Mouse (Mus musculus) forebrain, embryonic 15.5 days (tissue): ENCODE measurements at regions not wholly inside any gene's neighbourhood (a gene's known extent, or its start where the extent isn't known, plus 50 kb on each side); places are given as distances from the start of the nearest gene placed in this dataset.

Experiments used
- ATAC-seq: fragments of 200-750 bp; cut with Nextera tagmentation; replicated peaks from 2 replicates; pipeline ENCODE4 v1.8.0; 2017; ENCODE audit warnings: mild to moderate bottlenecking, moderate TSS enrichment, moderate library complexity
- H3K27ac ChIP-seq: fragments of 300-500 bp; sonication (generic); replicated peaks from 2 replicates; pipeline ENCODE4 v1.5.1; 2015; ENCODE audit warnings: mild to moderate bottlenecking, inconsistent platforms
- H3K27me3 ChIP-seq: fragments of 300-500 bp; sonication (generic); 2 replicates; pipeline ENCODE4 v1.6.1; 2015; ENCODE audit warnings: inconsistent platforms
- H3K36me3 ChIP-seq: fragments of 300-500 bp; sonication (generic); 2 replicates; pipeline ENCODE4 v1.6.1; 2015; ENCODE audit warnings: mild to moderate bottlenecking, inconsistent platforms
- H3K4me1 ChIP-seq: fragments of 300-500 bp; sonication (generic); 2 replicates; pipeline ENCODE4 v1.6.1; 2015; ENCODE audit warnings: inconsistent platforms
- H3K4me2 ChIP-seq: fragments of 300-500 bp; sonication (generic); replicated peaks from 2 replicates; pipeline ENCODE4 v1.6.1; 2015; ENCODE audit warnings: mild to moderate bottlenecking, inconsistent platforms
- H3K4me3 ChIP-seq: fragments of 300-500 bp; sonication (generic); 2 replicates; pipeline ENCODE4 v1.5.1; 2015; ENCODE audit warnings: mild to moderate bottlenecking, inconsistent platforms
- H3K9ac ChIP-seq: fragments of 300-500 bp; sonication (generic); replicated peaks from 2 replicates; pipeline ENCODE4 v1.6.1; 2015; ENCODE audit warnings: mild to moderate bottlenecking, inconsistent platforms
- H3K9me3 ChIP-seq: fragments of 300-500 bp; sonication (generic); 2 replicates; pipeline ENCODE4 v1.6.1; 2016; ENCODE audit warnings: inconsistent platforms
- WGBS: fragments of 180-500 bp; shearing (Covaris S2); methylation state at CpG from one replicate; pipeline ENCODE4 v1.1.7; 2015; ENCODE audit warnings: mixed read lengths; 5-methylcytosine and 5-hydroxymethylcytosine counted together

DNA sequence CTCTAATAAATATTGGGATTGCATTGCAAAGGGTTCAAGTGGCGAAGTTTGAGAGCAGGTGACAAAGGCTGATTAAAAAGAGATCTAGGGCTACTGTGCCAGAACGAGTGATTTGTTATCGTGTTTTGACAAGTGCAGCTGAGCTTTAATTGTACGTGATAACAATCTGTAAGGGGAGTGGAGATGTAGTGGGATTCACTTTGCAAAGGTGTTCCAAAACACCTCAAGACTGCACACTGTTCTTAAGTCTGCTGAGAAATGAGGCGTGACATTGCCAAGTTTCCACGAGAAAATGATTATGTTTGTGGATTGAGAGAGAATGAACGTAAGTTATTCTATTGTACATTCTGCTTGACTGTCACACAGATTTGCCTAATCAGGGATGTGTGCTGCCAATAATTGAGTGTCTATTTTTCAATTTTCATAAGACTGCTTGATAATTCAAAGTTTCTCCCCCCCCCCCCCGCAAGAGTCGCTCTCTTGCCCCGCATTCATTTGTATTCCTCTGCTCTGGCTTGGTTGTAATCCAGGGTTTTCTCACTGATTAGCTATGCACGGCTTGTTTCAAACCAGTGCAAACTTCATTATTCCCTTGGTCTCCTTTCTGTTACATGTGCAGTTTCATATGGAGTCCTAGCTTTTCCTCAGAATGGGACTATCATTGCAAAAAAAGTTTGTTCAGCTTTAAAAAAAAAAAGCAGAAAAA lies 385.7 kb downstream of the Olfm4 start:
- ATAC-seq = peak; percentile 70
- no peaks in the 10 kb centered on the region for H3K27me3 ChIP-seq
- peaks cover 9% of the 10 kb centered on the region; the same call in 1 of the 2 replicates for H3K4me1 ChIP-seq
- H3K36me3 ChIP-seq = no peaks in the 10 kb centered on the region
- H3K27ac ChIP-seq = no peak overlapping the region
- 18% methylated on average over 11 of the region's 11 CpGs for WGBS
- H3K9me3 ChIP-seq = no peaks in the 10 kb centered on the region
- H3K4me2 ChIP-seq = 0 out of 2 replicates have a peak overlapping the region, but pooled peaks have one; percentile 4
- no peak overlapping the region for H3K9ac ChIP-seq
- no peak overlapping the region for H3K4me3 ChIP-seq

DNA sequence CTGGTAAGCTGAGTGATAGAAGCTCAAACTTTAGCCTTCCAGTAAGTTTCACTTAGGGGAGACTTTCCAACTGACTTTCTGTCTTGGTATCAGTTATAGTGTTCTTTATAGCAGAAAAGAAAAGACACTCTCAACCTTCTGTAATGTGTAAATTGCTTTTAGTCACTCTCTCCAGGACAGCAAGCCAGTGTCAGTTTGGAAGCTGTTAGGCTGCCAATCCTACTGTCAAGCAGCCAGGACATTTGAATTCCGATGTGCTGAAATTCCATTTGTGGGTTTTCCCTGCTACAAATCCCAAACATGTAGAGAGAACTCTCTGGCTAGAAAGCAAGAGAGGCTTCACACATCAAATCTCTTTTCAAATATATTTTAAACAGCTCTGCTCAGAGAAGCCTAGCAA lies 390.4 kb downstream of the Olfm4 start:
- Histone ChIP-seq H3K4me3 (no peak overlapping the region), H3K27ac (no peak overlapping the region), H3K27me3 (no peaks in the 10 kb centered on the region), H3K9me3 (no peaks in the 10 kb centered on the region), H3K4me1 (peaks cover 9% of the 10 kb centered on the region; the same call in 1 of the 2 replicates), H3K36me3 (no peaks in the 10 kb centered on the region), H3K4me2 (no peak overlapping the region), H3K9ac (no peak overlapping the region)
- no peak for ATAC-seq
- 60% methylated on average over 1 of the region's 1 CpGs for WGBS

DNA sequence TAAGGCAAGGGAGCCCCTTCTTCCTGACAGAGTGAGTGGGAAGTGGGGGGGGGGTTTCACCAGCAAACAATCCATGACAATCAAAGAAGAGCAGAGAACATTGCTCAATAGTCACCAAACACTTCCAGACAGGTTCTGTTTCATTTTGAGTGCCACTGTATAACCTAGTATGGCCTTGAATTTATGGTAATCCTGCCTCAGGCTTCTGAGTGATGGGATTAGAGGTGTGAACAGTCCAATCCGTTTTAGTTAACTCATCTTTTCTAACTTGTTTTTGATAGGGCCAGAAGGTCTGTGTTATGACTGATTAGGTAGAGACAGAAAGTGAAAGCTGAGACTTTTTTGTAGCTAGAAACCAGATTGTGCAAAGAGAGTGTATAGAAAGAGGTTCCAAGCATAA lies 393.2 kb downstream of the Olfm4 start:
- no peak overlapping the region for H3K9ac ChIP-seq
- no peaks in the 10 kb centered on the region for H3K36me3 ChIP-seq
- no peaks in the 10 kb centered on the region for H3K27me3 ChIP-seq
- no peak overlapping the region for H3K4me3 ChIP-seq
- no peaks in the 10 kb centered on the region for H3K4me1 ChIP-seq
- H3K27ac ChIP-seq = no peak overlapping the region
- no peak for ATAC-seq
- H3K4me2 ChIP-seq = no peak overlapping the region
- H3K9me3 ChIP-seq = no peaks in the 10 kb centered on the region
- WGBS = 43% methylated on average over 1 of the region's 1 CpGs

DNA sequence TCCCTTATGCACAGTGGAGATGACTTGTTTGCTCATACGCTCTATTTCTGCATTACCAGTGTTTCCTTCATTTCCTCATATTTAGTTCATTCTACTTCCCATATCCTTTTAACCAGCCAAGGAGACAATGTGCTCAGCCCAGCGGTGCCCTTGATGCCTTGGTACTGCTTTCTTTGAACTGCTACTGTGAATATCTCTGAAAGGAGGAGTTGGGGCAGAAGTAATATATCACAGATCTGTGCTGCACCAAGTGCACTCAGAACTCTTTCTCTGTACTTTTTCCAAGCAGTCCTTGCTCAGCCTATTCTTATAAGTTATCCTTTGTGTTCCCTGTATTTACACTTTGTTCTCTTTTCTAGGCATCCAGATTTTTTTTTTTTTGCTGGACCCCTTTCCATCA lies 407.5 kb downstream of the Olfm4 start:
- Histone ChIP-seq H3K4me3 (no peak overlapping the region), H3K36me3 (no peaks in the 10 kb centered on the region), H3K27me3 (no peaks in the 10 kb centered on the region), H3K9me3 (no peaks in the 10 kb centered on the region), H3K4me2 (no peak overlapping the region), H3K4me1 (no peaks in the 10 kb centered on the region), H3K9ac (no peak overlapping the region), H3K27ac (no peak overlapping the region)
- ATAC-seq = no peak
- 24% methylated on average over 2 of the region's 2 CpGs for WGBS

DNA sequence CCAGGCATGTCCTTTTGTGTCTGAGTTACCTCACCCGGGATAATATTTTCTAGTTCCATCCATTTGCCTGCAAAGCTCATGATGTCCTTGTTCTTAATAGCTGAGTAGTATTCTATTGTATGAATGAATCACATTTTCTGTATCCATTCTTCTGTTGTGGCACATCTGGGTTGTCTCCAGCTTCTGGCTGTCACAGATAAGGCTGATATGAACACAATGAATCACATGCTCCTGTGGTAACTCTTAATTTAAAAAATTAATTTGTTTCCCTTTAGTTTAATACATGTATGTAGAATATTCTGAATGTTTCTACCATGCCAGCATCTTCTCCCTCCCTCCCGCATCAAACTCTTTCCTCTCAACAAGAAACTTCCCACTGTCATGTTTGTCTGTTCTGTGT lies 424.4 kb downstream of the Olfm4 start:
- 98% methylated on average over 2 of the region's 2 CpGs for WGBS
- no peak overlapping the region for H3K9ac ChIP-seq

DNA sequence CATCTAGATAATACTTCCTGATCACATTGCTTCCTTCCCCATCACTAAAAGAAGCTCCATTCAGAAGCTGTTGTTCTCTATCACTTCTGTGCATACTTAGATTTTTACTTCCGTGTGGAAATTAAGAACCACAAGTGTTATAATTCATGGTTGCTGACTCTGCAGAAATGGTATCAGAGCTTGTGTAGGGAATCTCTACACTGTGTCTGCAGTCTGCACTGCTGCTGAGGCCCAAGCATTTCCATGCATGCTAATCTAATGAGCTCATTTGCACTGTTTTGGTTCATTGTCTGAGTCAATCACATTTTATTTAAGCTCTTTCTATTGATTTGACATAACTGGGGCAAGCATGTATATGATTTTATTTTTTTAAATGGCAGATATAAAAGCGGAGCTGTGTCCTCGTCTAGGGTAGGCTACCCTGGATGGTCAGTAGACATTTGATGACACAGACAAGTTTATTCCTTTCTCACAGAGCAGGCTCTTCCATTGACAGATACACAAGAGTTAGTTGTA lies 435.0 kb downstream of the Olfm4 start:
- H3K4me3 ChIP-seq = no peak overlapping the region
- no peaks in the 10 kb centered on the region for H3K36me3 ChIP-seq
- WGBS = 71% methylated on average over 3 of the region's 3 CpGs
- ATAC-seq = no peak
- no peaks in the 10 kb centered on the region for H3K9me3 ChIP-seq
- H3K27ac ChIP-seq = no peak overlapping the region
- H3K4me1 ChIP-seq = no peaks in the 10 kb centered on the region
- no peak overlapping the region for H3K9ac ChIP-seq
- no peaks in the 10 kb centered on the region for H3K27me3 ChIP-seq
- no peak overlapping the region for H3K4me2 ChIP-seq

More for the DNA sequence above, 424.4 kb downstream of the Olfm4 start:
- Histone ChIP-seq H3K4me3 (no peak overlapping the region), H3K27ac (no peak overlapping the region), H3K4me1 (0 out of 2 replicates have a peak, but pooled peaks cover 3% of the 10 kb centered on the region), H3K4me2 (no peak overlapping the region), H3K36me3 (no peaks in the 10 kb centered on the region), H3K9me3 (no peaks in the 10 kb centered on the region), H3K27me3 (no peaks in the 10 kb centered on the region)
- ATAC-seq = no peak

DNA sequence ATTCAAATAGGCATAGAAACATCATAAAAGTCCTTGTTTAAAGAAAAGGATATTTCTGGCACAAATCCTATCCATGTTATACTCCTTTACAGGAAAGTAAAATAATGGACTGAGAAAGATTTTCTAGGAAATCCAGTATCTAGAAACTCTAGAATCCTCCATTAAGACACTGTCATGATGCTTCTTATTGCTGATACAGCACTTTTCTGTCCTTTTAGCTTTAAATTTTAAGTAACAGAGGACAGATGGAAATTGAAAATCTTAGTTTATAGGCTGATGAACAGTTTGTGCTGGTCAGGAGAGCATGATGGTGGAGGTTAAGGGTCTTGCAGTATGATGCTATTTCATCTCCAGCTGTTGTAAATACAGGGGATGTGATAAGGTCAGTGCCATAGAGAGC lies 459.9 kb downstream of the Olfm4 start:
- Histone ChIP-seq H3K4me3 (no peak overlapping the region), H3K9me3 (no peaks in the 10 kb centered on the region), H3K27ac (no peak overlapping the region), H3K36me3 (no peaks in the 10 kb centered on the region), H3K4me1 (no peaks in the 10 kb centered on the region), H3K9ac (no peak overlapping the region), H3K27me3 (no peaks in the 10 kb centered on the region), H3K4me2 (no peak overlapping the region)
- no peak for ATAC-seq

DNA sequence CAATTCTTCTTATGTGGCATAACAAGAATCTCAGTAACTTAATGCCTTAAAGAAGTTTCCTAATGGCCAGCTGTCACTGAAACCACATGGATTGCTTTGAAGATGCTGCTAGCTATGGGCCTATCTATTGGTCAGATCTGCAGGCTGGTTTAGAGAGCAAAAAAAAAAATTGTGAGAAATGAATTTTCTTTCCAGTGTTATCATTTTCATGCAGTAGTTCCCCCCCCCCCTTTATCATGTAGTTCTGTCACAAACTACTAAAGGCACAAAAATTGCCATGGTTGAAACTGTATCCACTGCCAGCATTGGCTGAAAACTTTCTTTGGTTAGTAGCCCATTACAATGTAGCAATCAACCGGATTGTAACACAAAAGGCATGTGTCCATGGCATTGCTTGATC lies 487.6 kb downstream of the Olfm4 start:
- Histone ChIP-seq H3K4me2 (no peak overlapping the region), H3K9me3 (no peaks in the 10 kb centered on the region), H3K4me1 (no peaks in the 10 kb centered on the region), H3K36me3 (no peaks in the 10 kb centered on the region), H3K4me3 (no peak overlapping the region), H3K27ac (no peak overlapping the region), H3K27me3 (no peaks in the 10 kb centered on the region), H3K9ac (no peak overlapping the region)
- ATAC-seq = no peak
- WGBS = 34% methylated on average over 1 of the region's 1 CpGs

DNA sequence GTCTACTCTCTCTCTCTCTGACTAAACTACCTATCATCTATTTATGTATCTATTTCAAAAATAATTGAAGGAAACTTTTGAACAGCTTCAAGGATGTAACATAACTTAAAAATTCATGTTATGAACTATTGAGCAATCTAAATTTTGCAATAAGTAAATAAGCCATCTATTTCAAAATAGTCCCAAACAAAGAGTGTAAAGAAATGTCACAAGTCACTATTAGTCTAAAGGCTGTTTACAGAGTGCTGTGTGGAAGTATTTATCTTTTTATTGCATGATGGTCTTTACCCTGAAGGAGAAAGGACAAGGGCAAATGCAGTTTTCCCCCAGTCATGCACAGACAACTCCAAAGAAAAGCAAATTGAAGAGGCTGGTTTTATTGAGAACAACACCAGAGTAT lies 496.0 kb downstream of the Olfm4 start:
- no peak for ATAC-seq
- Histone ChIP-seq H3K9ac (no peak overlapping the region), H3K36me3 (no peaks in the 10 kb centered on the region), H3K4me1 (0 out of 2 replicates have a peak, but pooled peaks cover 3% of the 10 kb centered on the region), H3K4me3 (no peak overlapping the region), H3K4me2 (no peak overlapping the region), H3K9me3 (no peaks in the 10 kb centered on the region), H3K27ac (no peak overlapping the region), H3K27me3 (no peaks in the 10 kb centered on the region)

DNA sequence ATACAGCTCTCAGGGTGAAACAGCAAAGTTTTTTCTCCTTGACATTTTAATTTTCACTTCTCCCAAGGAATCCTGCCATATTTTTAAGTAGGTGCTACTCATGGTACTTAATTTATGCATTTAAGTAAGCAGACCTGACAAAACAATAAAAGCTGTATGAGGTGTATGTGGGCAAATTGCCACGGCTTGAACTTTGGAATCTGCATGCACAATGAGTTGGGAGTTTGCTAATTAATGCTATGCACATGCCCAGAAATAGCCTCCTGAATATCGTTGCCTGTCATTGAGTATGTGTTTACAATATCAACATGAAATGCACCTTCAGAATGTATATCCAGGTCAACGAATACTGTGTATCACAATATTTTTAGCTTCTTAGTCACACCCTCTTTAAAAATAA lies 498.9 kb downstream of the Olfm4 start:
- 33% methylated on average over 3 of the region's 3 CpGs for WGBS
- no peak overlapping the region for H3K4me2 ChIP-seq

DNA sequence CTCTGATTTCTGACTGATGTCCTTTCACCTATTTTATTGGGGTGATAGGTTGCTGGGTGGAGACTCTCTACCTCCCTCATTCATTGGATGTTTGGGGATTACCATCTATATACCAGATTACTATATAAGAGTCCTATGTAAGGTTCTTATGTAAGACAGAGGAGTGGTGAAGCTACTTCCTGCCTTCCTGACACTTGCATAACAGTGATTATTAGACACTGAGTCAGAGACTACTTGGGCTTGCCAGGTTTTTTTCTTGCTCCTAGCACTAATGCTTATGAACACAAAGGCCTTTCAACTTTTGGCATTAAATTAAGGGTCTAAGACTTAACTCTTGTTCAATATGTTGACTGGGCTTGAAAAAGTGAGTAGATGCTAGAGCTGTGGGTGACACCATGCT lies 500.4 kb downstream of the Olfm4 start:
- H3K4me1 ChIP-seq = peaks cover 11% of the 10 kb centered on the region; the same call in 1 of the 2 replicates
- H3K27ac ChIP-seq = no peak overlapping the region
- no peak for ATAC-seq
- no peak overlapping the region for H3K4me2 ChIP-seq
- no peaks in the 10 kb centered on the region for H3K9me3 ChIP-seq
- no peak overlapping the region for H3K9ac ChIP-seq
- H3K36me3 ChIP-seq = no peaks in the 10 kb centered on the region
- no peaks in the 10 kb centered on the region for H3K27me3 ChIP-seq
- no peak overlapping the region for H3K4me3 ChIP-seq

More for the DNA sequence above, 498.9 kb downstream of the Olfm4 start:
- Histone ChIP-seq H3K36me3 (no peaks in the 10 kb centered on the region), H3K27me3 (no peaks in the 10 kb centered on the region), H3K9me3 (no peaks in the 10 kb centered on the region), H3K4me3 (no peak overlapping the region), H3K27ac (no peak overlapping the region), H3K9ac (no peak overlapping the region), H3K4me1 (peaks cover 11% of the 10 kb centered on the region; the same call in 1 of the 2 replicates)
- ATAC-seq = no peak

DNA sequence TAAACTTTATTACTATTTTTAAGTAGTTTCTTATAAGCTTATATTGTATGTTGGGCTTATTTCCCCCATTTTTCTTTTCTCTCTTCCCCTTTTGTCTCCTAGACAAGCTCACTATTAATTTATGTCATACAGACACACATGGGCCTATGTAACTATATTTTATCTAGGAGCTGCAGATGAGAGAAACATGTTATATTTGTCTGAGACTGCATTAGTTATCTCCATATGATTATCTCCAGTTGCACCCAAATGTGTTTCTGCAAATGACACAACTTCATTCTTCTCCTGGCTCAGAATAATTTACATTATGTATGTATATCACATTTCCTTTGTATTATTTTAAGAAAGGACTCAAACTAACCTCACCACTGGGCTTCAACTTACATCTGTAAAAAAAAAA lies 501.3 kb downstream of the Olfm4 start:
- Histone ChIP-seq H3K4me1 (peaks cover 11% of the 10 kb centered on the region; the same call in 1 of the 2 replicates), H3K4me3 (no peak overlapping the region), H3K9ac (no peak overlapping the region), H3K27ac (no peak overlapping the region), H3K4me2 (no peak overlapping the region), H3K36me3 (no peaks in the 10 kb centered on the region), H3K27me3 (no peaks in the 10 kb centered on the region), H3K9me3 (no peaks in the 10 kb centered on the region)
- ATAC-seq = no peak

DNA sequence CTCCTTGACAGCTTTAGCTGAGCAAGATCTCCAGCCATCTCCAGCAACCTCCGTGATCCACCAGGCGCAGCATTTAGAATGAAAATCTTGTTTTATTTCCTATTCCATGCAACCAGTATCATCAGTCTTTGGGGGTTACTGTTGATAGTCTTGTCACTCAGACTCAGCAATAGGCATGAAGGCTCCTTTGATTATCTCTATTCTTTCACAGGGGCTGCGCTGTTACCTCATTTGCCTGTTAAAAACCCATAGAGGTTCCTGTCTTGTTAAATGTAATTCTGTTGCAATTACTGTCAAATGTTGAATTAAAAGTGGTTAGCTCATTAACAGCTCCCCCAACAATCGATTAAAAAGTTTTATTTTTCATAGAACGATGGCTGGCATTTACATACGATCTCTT lies 502.7 kb downstream of the Olfm4 start:
- ATAC-seq = 0 out of 2 replicates have a peak, but pooled peaks have one; percentile 16
- H3K27ac ChIP-seq = no peak overlapping the region
- H3K4me2 ChIP-seq = no peak overlapping the region
- peaks cover 11% of the 10 kb centered on the region; the same call in 1 of the 2 replicates for H3K4me1 ChIP-seq
- WGBS = 29% methylated on average over 6 of the region's 6 CpGs
- no peak overlapping the region for H3K9ac ChIP-seq
- H3K36me3 ChIP-seq = no peaks in the 10 kb centered on the region
- H3K9me3 ChIP-seq = no peaks in the 10 kb centered on the region
- no peak overlapping the region for H3K4me3 ChIP-seq
- H3K27me3 ChIP-seq = no peaks in the 10 kb centered on the region
